Mouse (Mus musculus) lung, embryonic 16.5 days (tissue): ENCODE measurements around the gene Zfp606. TPM values are rescaled to one million over a fixed set of nuclear protein-coding genes. Genes with fewer than 3 reads are reported as not detected.

Experiments
- polyA plus RNA-seq: library from polyadenylated mRNA; unstranded; fragments of >200 nt; fragmentation: Nextera tagmentation; extraction: Ambion mirVana; gene quantifications from 2 replicates; pipeline ENCODE4 v1.2.1, GENCODE M21; 2015

The Zfp606 gene
- polyA plus RNA-seq, 1 experiment from 2014 or later = 21.6 TPM

Other genes with a start within 250 kb of the Zfp606 start
- gene Vmn1r81, start 210.0 kb upstream of the Zfp606 start, polyA plus RNA-seq = not detected in 2 replicates
- gene Vmn1r82, start 177.9 kb upstream of the Zfp606 start, polyA plus RNA-seq = not detected in 2 replicates
- gene Vmn1r83, start 148.8 kb upstream of the Zfp606 start, polyA plus RNA-seq = 0.06 and 0.08 TPM in 2 replicates
- gene Vmn1r84, start 109.0 kb upstream of the Zfp606 start, polyA plus RNA-seq = not detected in 2 replicates
- gene Zfp551, start 55.5 kb upstream of the Zfp606 start, polyA plus RNA-seq = 3.2 and 3.7 TPM in 2 replicates
- not detected in 2 replicates for gene 2900092C05Rik, start 34.2 kb downstream of the Zfp606 start, polyA plus RNA-seq
- 0.01 TPM in 2 replicates for gene Vmn2r53, start 130.5 kb downstream of the Zfp606 start, polyA plus RNA-seq
- not detected in 2 replicates for gene Vmn2r54, start 162.0 kb downstream of the Zfp606 start, polyA plus RNA-seq
- gene Vmn2r55, start 206.7 kb downstream of the Zfp606 start, polyA plus RNA-seq = not detected in 2 replicates